Mouse (Mus musculus) heart, adult 2 months (tissue): ENCODE data around the gene Jmjd7. TPM values are rescaled to one million over a fixed set of nuclear protein-coding genes. Genes with fewer than 3 reads are reported as not detected.
A peak's percentile ranks its signal among the peaks of the same experiment; 100 is the strongest.

Experiments used
- DNase-seq, 2 experiments: peaks; one replicate each; pipeline ENCODE4 v3.0.0; 2021
- H3K27ac ChIP-seq: fragments of 200-600 bp; 2 replicates; pipeline ENCODE4 v1.8.1; 2022
- H3K27me3 ChIP-seq: fragments of 200-500 bp; 2 replicates; pipeline ENCODE4 v1.6.1; 2012; ENCODE audit warnings: mild to moderate bottlenecking, low read length, inconsistent platforms, mixed read lengths; ENCODE audit not compliant: control insufficient read depth, insufficient read depth
- H3K36me3 ChIP-seq: fragments of 200-500 bp; 2 replicates; pipeline ENCODE4 v1.6.1; 2012; ENCODE audit warnings: low read length, inconsistent platforms; ENCODE audit not compliant: control insufficient read depth, insufficient read depth
- H3K4me1 ChIP-seq: fragments of 200-500 bp; 2 replicates; pipeline ENCODE4 v1.6.1; 2011; ENCODE audit warnings: low read length; ENCODE audit not compliant: control insufficient read depth, insufficient read depth
- H3K4me3 ChIP-seq: fragments of 200-600 bp; 2 replicates; pipeline ENCODE4 v1.8.1; 2022
- H3K79me2 ChIP-seq: fragments of 200-500 bp; replicated peaks from 2 replicates; pipeline ENCODE4 v1.6.1; 2012; ENCODE audit warnings: mild to moderate bottlenecking, inconsistent platforms, low read length, moderate library complexity, mixed read lengths; ENCODE audit not compliant: control insufficient read depth, insufficient read depth
- H3K9ac ChIP-seq: fragments of 200-500 bp; 2 replicates; pipeline ENCODE4 v1.6.1; 2012; ENCODE audit warnings: low read depth, mild to moderate bottlenecking, control low read depth, inconsistent platforms, low read length, mixed read lengths
- CTCF ChIP-seq: fragments of 200-600 bp; IDR thresholded peaks from 2 replicates; pipeline ENCODE4 v1.8.1; 2022; ENCODE audit warnings: antibody characterized with exemption, mild to moderate bottlenecking, moderate library complexity
- EP300 ChIP-seq: fragments of 200-500 bp; IDR thresholded peaks from 2 replicates; pipeline ENCODE4 v1.6.1; 2011; ENCODE audit warnings: low read depth, low read length, control low read depth; ENCODE audit not compliant: insufficient read depth
- POLR2A ChIP-seq: fragments of 200-500 bp; IDR thresholded peaks from 2 replicates; pipeline ENCODE4 v1.6.1; 2011; ENCODE audit warnings: mild to moderate bottlenecking, low read depth, low read length, control low read depth; ENCODE audit not compliant: insufficient read depth
- WGBS: fragments of 180-500 bp; shearing (Covaris S2); methylation state at CpG from one replicate; pipeline ENCODE4 v1.1.7; 2018; 5-methylcytosine and 5-hydroxymethylcytosine counted together
- intact Hi-C: fragments of 180-260 bp; cut with DNase I; formaldehyde crosslinking; loops from one replicate; pipeline ENCODE4 v1.15.1; 2025
- microRNA-seq, 2 experiments: library from miRNA; unstranded; fragments of <30 nt; microRNA quantifications; one replicate each; pipeline ENCODE4 v1.2.0; 2021
- polyA plus RNA-seq: library from polyadenylated mRNA; depleted of rRNA; stranded (reverse); fragments of >200 nt; gene quantifications from 2 replicates; pipeline ENCODE4 v1.2.3, GENCODE M21; 2012; rRNA removed
- total RNA-seq, 2 experiments: library from RNA; stranded (reverse); gene quantifications; 2 replicates each; pipeline ENCODE4 v1.2.3; 2021

Gene Jmjd7
- total and polyA plus RNA-seq, 3 experiments, result 6.3 to 7.4 (median 6.4) TPM

DNA sequence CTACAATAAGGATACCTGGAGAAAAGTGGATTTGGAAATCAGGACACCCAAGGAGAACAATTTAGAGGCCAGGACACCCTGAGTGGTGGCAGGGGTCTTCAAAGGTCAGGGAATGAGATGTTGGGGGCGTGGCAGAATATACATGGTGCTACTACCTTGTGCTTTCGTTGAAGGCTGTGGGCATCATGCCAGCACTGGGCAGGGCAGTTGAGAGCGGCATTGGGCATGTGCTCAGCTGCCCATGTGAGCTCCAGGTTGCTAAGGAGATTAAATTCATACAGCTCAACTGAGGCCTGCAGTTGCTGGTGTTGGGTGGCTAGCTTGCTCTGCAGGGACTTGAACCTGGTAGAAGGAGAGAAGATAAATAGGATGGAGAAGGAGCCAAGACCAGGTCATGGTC, 38.9 kb downstream of the Jmjd7 start:
- H3K36me3 ChIP-seq, result no peaks in the 10 kb centered on the region
- no peaks in the 10 kb centered on the region for H3K4me1 ChIP-seq
- no peaks in the 10 kb centered on the region for H3K27me3 ChIP-seq
- intact Hi-C loops, result loop anchor here (5.0 kb wide), 1 partner anchor 94 kb away; the partner anchor contains the start of gene Mapkbp1
- no peak for DNase-seq
- no peak overlapping the region for H3K9ac ChIP-seq
- no peak overlapping the region for H3K4me3 ChIP-seq
- H3K79me2 ChIP-seq, result no peaks in the 10 kb centered on the region
- TF ChIP-seq POLR2A, result no peak
- no peak for TF ChIP-seq CTCF
- no peak for TF ChIP-seq EP300
- 63% methylated on average over 3 of the region's 3 CpGs for WGBS
- H3K27ac ChIP-seq, result no peak overlapping the region

GRCm38 (mm10) chr2:120068555-120069465, 41.5 kb downstream of the Jmjd7 start:
- WGBS, result 56% methylated on average over 16 of the region's 16 CpGs
- no peaks in the 10 kb centered on the region for H3K79me2 ChIP-seq
- no peaks in the 10 kb centered on the region for H3K27me3 ChIP-seq
- DNase-seq, result peak in 1 of 2 experiments; percentile 33
- TF ChIP-seq CTCF (peak; percentile 76), POLR2A (no peak), EP300 (0 out of 2 replicates have a peak, but pooled peaks have one; percentile 20)
- no peaks in the 10 kb centered on the region for H3K4me1 ChIP-seq
- H3K9ac ChIP-seq, result no peak overlapping the region
- H3K27ac ChIP-seq, result no peak overlapping the region
- intact Hi-C loops, result loop anchor here (5.0 kb wide), 1 partner anchor 97 kb away; the partner anchor contains the start of gene Mapkbp1
- no peaks in the 10 kb centered on the region for H3K36me3 ChIP-seq
- H3K4me3 ChIP-seq, result no peak overlapping the region

GRCm38 (mm10) chr2:120069466-120069990, 42.2 kb downstream of the Jmjd7 start:
- Histone ChIP-seq H3K27me3 (no peaks in the 10 kb centered on the region), H3K79me2 (no peaks in the 10 kb centered on the region), H3K36me3 (no peaks in the 10 kb centered on the region), H3K27ac (no peak overlapping the region), H3K9ac (no peak overlapping the region), H3K4me1 (no peaks in the 10 kb centered on the region), H3K4me3 (no peak overlapping the region)
- 63% methylated on average over 8 of the region's 8 CpGs for WGBS
- intact Hi-C loops, result loop anchor here (5.0 kb wide), 1 partner anchor 97 kb away; the partner anchor contains the start of gene Mapkbp1
- no peak for TF ChIP-seq CTCF
- no peak for DNase-seq

- WGBS, result 90% methylated on average over 4 of the region's 4 CpGs
- Histone ChIP-seq H3K27me3 (no peaks in the 10 kb centered on the region), H3K79me2 (no peaks in the 10 kb centered on the region), H3K36me3 (no peaks in the 10 kb centered on the region), H3K27ac (no peak overlapping the region), H3K9ac (no peak overlapping the region), H3K4me3 (no peak overlapping the region), H3K4me1 (no peaks in the 10 kb centered on the region)
- TF ChIP-seq POLR2A (no peak), EP300 (no peak), CTCF (no peak)
- intact Hi-C loops, result no loop called here
- no peak for DNase-seq
Observed at GRCm38 (mm10) chr2:120074096-120074495, 46.8 kb downstream of the Jmjd7 start.

- Histone ChIP-seq H3K27ac (no peak overlapping the region), H3K27me3 (no peaks in the 10 kb centered on the region), H3K36me3 (no peaks in the 10 kb centered on the region), H3K79me2 (no peaks in the 10 kb centered on the region), H3K4me3 (no peak overlapping the region), H3K4me1 (no peaks in the 10 kb centered on the region), H3K9ac (no peak overlapping the region)
- peak; percentile 55 to 58 for DNase-seq
- intact Hi-C loops, result no loop called here
- no peak for TF ChIP-seq POLR2A
- TF ChIP-seq EP300, result no peak
- TF ChIP-seq CTCF, result peak; percentile 70
- WGBS, result 5% methylated on average over 36 of the region's 36 CpGs
Observed at GRCm38 (mm10) chr2:120076076-120076705, 48.9 kb downstream of the Jmjd7 start.

Small RNA genes within 50 kb of the gene (microRNA-seq; reads per million reads assigned to microRNA genes)
- gene Mir7665, result 0 reads per million in 2 experiments

Other genes with a start within 250 kb of the Jmjd7 start
- gene Rpap1, start 239.9 kb upstream of the Jmjd7 start, total RNA-seq, result 10 to 100 TPM; 12.2 to 13.3 TPM
- gene Rpap1, start 239.9 kb upstream of the Jmjd7 start, polyA plus RNA-seq, result 10.5 and 12.1 TPM in 2 replicates
- 1 to 10 TPM; 1.2 to 1.5 TPM for gene Tyro3, start 229.8 kb upstream of the Jmjd7 start, total RNA-seq
- gene Tyro3, start 229.8 kb upstream of the Jmjd7 start, polyA plus RNA-seq, result 1.6 and 2.7 TPM in 2 replicates
- 10 to 100 TPM; 36.2 to 41.0 TPM for gene Mga, start 130.3 kb upstream of the Jmjd7 start, total RNA-seq
- gene Mga, start 130.3 kb upstream of the Jmjd7 start, polyA plus RNA-seq, result 11.6 and 21.6 TPM in 2 replicates
- gene Mapkbp1, start 54.8 kb upstream of the Jmjd7 start, total RNA-seq, result 1 to 10 TPM; 7.7 to 8.0 TPM
- gene Mapkbp1, start 54.8 kb upstream of the Jmjd7 start, polyA plus RNA-seq, result 8.1 and 11.0 TPM in 2 replicates
- under 1 TPM; 0.55 to 0.77 TPM for gene Gm28042, start within 50 bp of the Jmjd7 start, total RNA-seq
- 2.2 and 6.2 TPM in 2 replicates for gene Gm28042, start within 50 bp of the Jmjd7 start, polyA plus RNA-seq
- 1 to 10 TPM; 1.6 to 1.9 TPM for gene Pla2g4b, start 5.9 kb downstream of the Jmjd7 start, total RNA-seq
- gene Pla2g4b, start 5.9 kb downstream of the Jmjd7 start, polyA plus RNA-seq, result 3.3 and 4.1 TPM in 2 replicates
- 100 to 1,000 TPM; 330 to 373 TPM for gene Ehd4, start 127.1 kb downstream of the Jmjd7 start, total RNA-seq
- 213 and 279 TPM in 2 replicates for gene Ehd4, start 127.1 kb downstream of the Jmjd7 start, polyA plus RNA-seq
- 1 to 10 TPM; 3.5 to 4.0 TPM for gene Pla2g4e, start 217.9 kb downstream of the Jmjd7 start, total RNA-seq
- 5.9 and 8.4 TPM in 2 replicates for gene Pla2g4e, start 217.9 kb downstream of the Jmjd7 start, polyA plus RNA-seq